15 mouse cellular contexts compared by ENCODE assay signal in genomic region chr6:54202311-54203020, GRCm38 (mm10).
DNase-seq lines count a peak whose midpoint lies in the region; ATAC-seq and TF ChIP-seq lines count a peak whose summit lies in the region.
"Had no signal": no experiment of that assay in that cellular context is flagged by ENCODE, and none has a peak within 500 bp of the region (broad histone marks: within the 10 kb centered on the region; RNA-seq: fewer than 3 reads in every experiment).

No protein-coding gene starts in this region.

- peaks cover 80% of the 10 kb centered on the region for H3K4me1 ChIP-seq in midbrain, embryonic 10.5 days
- peaks cover 3% of the 10 kb centered on the region for H3K4me1 ChIP-seq in midbrain, postnatal 0 days (ENCODE audit: insufficient read depth, low read length)
- H3K4me1 ChIP-seq in liver, embryonic 11.5 days (replicated peaks; ENCODE audit: control insufficient read depth, insufficient read depth, low read length), result peaks cover 4% of the 10 kb centered on the region

- no peak overlapping the region for H3K4me3 ChIP-seq in midbrain, embryonic 10.5 days
- no peak overlapping the region for H3K4me3 ChIP-seq in midbrain, postnatal 0 days (ENCODE audit: low read depth, low read length)
- no peak overlapping the region for H3K4me3 ChIP-seq in liver, embryonic 11.5 days (ENCODE audit: low read depth, low read length)
- H3K4me3 ChIP-seq: hindbrain, embryonic 12.5 days; lung, embryonic 15.5 days; midbrain, embryonic 15.5 days; neural tube, embryonic 13.5 days had no signal

- H3K9me3 ChIP-seq in midbrain, embryonic 10.5 days (replicated peaks), result no peaks in the 10 kb centered on the region
- no peaks in the 10 kb centered on the region for H3K9me3 ChIP-seq in midbrain, postnatal 0 days (ENCODE audit: low read length)
- no peaks in the 10 kb centered on the region for H3K9me3 ChIP-seq in liver, embryonic 11.5 days (ENCODE audit: control insufficient read depth, low read length)
- H3K9me3 ChIP-seq: hindbrain, embryonic 12.5 days; lung, embryonic 15.5 days; midbrain, embryonic 15.5 days; neural tube, embryonic 13.5 days had no signal

- H3K4me2 ChIP-seq in midbrain, postnatal 0 days (ENCODE audit: low read depth, low read length, poor library complexity, severe bottlenecking), result no peak overlapping the region
- 0 out of 2 replicates have a peak overlapping the region, but pooled peaks have one; percentile 7 for H3K4me2 ChIP-seq in liver, embryonic 11.5 days
- H3K4me2 ChIP-seq: heart, embryonic 11.5 days; hindbrain, embryonic 12.5 days; lung, embryonic 15.5 days; midbrain, embryonic 15.5 days; neural tube, embryonic 13.5 days had no signal

- no peak for TF ChIP-seq CTCF in midbrain, postnatal 0 days (IDR thresholded peaks at IDR 0.05)

- peaks cover 68% of the 10 kb centered on the region for H3K27me3 ChIP-seq in midbrain, embryonic 10.5 days (ENCODE audit: low read depth, poor library complexity, severe bottlenecking)
- H3K27me3 ChIP-seq in midbrain, postnatal 0 days (ENCODE audit: insufficient read depth, low read length), result no peaks in the 10 kb centered on the region
- H3K27me3 ChIP-seq in liver, embryonic 11.5 days (replicated peaks; ENCODE audit: control insufficient read depth, insufficient read depth, low read length), result no peaks in the 10 kb centered on the region
- H3K27me3 ChIP-seq: hindbrain, embryonic 12.5 days; lung, embryonic 15.5 days; midbrain, embryonic 15.5 days had no signal

- DNase-seq in adrenal gland, adult 8-10 months, result peak; percentile 13
- DNase-seq in adrenal gland, adult 18-20 months (ENCODE audit: low spot score in 2 of 2), result no peak
- DNase-seq in midbrain, embryonic 10.5 days (ENCODE audit: low spot score), result no peak
- DNase-seq in midbrain, postnatal 0 days (ENCODE audit: low spot score), result no peak
- DNase-seq in liver, embryonic 11.5 days (ENCODE audit: low spot score), result no peak
- DNase-seq in layer of hippocampus, adult 8-10 months (ENCODE audit: low spot score in 2 of 2), result no peak
- no peak for DNase-seq in lung, postnatal 25 days (ENCODE audit: low spot score)
- no peak for DNase-seq in frontal cortex, postnatal 10 days (ENCODE audit: low spot score in 2 of 2)
- DNase-seq: cerebellum, adult 9-10 months; right cerebral cortex, adult 18-20 months had no signal

- H3K9ac ChIP-seq in midbrain, postnatal 0 days (replicated peaks; ENCODE audit: low read length, poor library complexity, severe bottlenecking), result no peak overlapping the region
- no peak overlapping the region for H3K9ac ChIP-seq in liver, embryonic 11.5 days (ENCODE audit: low read depth, low read length)
- H3K9ac ChIP-seq: hindbrain, embryonic 12.5 days; lung, embryonic 15.5 days; midbrain, embryonic 15.5 days; neural tube, embryonic 13.5 days had no signal

- no peaks in the 10 kb centered on the region for H3K36me3 ChIP-seq in midbrain, embryonic 10.5 days
- no peaks in the 10 kb centered on the region for H3K36me3 ChIP-seq in midbrain, postnatal 0 days (ENCODE audit: insufficient read depth, low read length)
- no peaks in the 10 kb centered on the region for H3K36me3 ChIP-seq in liver, embryonic 11.5 days (ENCODE audit: control insufficient read depth, insufficient read depth, low read length)
- H3K36me3 ChIP-seq: hindbrain, embryonic 12.5 days; lung, embryonic 15.5 days; midbrain, embryonic 15.5 days; neural tube, embryonic 13.5 days had no signal

- no peak for ATAC-seq in midbrain, postnatal 0 days (ENCODE audit: low FRiP score)
- ATAC-seq in liver, embryonic 11.5 days (replicated peaks; ENCODE audit: low FRiP score), result peak; percentile 65; the same call in 1 of the 2 replicates
- ATAC-seq: midbrain, embryonic 15.5 days had no signal

- H3K27ac ChIP-seq in midbrain, embryonic 10.5 days (replicated peaks), result peak overlapping the region; percentile 46; the same call in 1 of the 2 replicates
- H3K27ac ChIP-seq in midbrain, postnatal 0 days (ENCODE audit: low read depth, low read length), result no peak overlapping the region
- H3K27ac ChIP-seq in liver, embryonic 11.5 days (ENCODE audit: low read depth, low read length), result peak overlapping the region; percentile 62; the same call in 1 of the 2 replicates
- H3K27ac ChIP-seq: hindbrain, embryonic 12.5 days; lung, embryonic 15.5 days; midbrain, embryonic 15.5 days; neural tube, embryonic 13.5 days had no signal

- WGBS in midbrain, embryonic 10.5 days, result 83% methylated on average over 7 of the region's 7 CpGs
- WGBS in midbrain, postnatal 0 days, result 84% methylated on average over 7 of the region's 7 CpGs
- WGBS in liver, embryonic 11.5 days, result 59% methylated on average over 7 of the region's 7 CpGs
